Mouse (Mus musculus) embryonic facial prominence, embryonic 10.5 days (tissue): ENCODE measurements around the gene Noc4l. TPM values are rescaled to one million over a fixed set of nuclear protein-coding genes. Genes with fewer than 3 reads are reported as not detected.
A peak's percentile ranks its signal among the peaks of the same experiment; 100 is the strongest.

Source experiments
- DNase-seq: peaks from one replicate; pipeline ENCODE4 v3.0.0-alpha.2; 2017; ENCODE audit warnings: low spot score
- H3K27ac ChIP-seq: fragments of 300-500 bp; sonication (generic); replicated peaks from 2 replicates; pipeline ENCODE4 v1.5.1; 2016; ENCODE audit warnings: mild to moderate bottlenecking
- H3K27me3 ChIP-seq: fragments of 300-500 bp; sonication (generic); replicated peaks from 2 replicates; pipeline ENCODE4 v1.6.1; 2016; ENCODE audit warnings: low read depth, mild to moderate bottlenecking; ENCODE audit not compliant: poor library complexity, severe bottlenecking
- H3K36me3 ChIP-seq: fragments of 300-500 bp; sonication (generic); replicated peaks from 2 replicates; pipeline ENCODE4 v1.6.1; 2016; ENCODE audit warnings: mild to moderate bottlenecking, moderate library complexity
- H3K4me1 ChIP-seq: fragments of 300-500 bp; sonication (generic); 2 replicates; pipeline ENCODE4 v1.6.1; 2016
- H3K4me3 ChIP-seq: fragments of 300-500 bp; sonication (generic); 2 replicates; pipeline ENCODE4 v1.5.1; 2016; ENCODE audit warnings: mild to moderate bottlenecking, moderate library complexity
- H3K9me3 ChIP-seq: fragments of 300-500 bp; sonication (generic); 2 replicates; pipeline ENCODE4 v1.6.1; 2016; ENCODE audit warnings: mild to moderate bottlenecking
- WGBS: fragments of 180-500 bp; shearing (Covaris S2); methylation state at CpG from one replicate; pipeline ENCODE4 v1.1.7; 2016; 5-methylcytosine and 5-hydroxymethylcytosine counted together
- microRNA-seq: library from miRNA; unstranded; fragments of <30 nt; microRNA quantifications from one replicate; pipeline ENCODE4, GENCODE M21; 2017
- polyA plus RNA-seq: library from polyadenylated mRNA; unstranded; fragments of >200 nt; fragmentation: Nextera tagmentation; extraction: Ambion mirVana; gene quantifications from 2 replicates; pipeline ENCODE4 v1.2.1, GENCODE M21; 2016

Noc4l gene
- polyA plus RNA-seq, 1 experiment from 2014 or later = 89.2 TPM

DNA sequence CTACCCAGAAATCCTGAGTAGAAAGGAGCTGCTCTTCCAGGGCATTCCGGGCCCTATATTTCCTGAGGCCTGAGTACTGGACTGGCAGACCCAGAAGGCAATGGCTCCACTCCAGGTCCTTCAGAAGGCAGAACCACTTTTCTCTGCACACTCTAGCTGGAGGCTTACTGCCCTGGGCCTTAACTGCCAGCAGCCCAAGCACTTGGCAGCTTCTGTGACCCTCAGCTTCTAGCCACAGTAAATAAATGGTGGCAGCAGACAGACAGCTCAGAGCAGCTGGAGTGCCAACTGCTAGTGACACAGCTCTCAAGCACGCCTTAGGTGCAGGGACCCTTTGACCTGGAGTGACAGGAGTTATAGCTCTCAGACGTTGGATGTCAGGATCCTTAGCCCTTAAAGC lies 45.5 kb downstream of the Noc4l start:
- DNase-seq = no peak
- 54% methylated on average over 3 of the region's 3 CpGs for WGBS
- Histone ChIP-seq H3K36me3 (no peaks in the 10 kb centered on the region), H3K4me3 (no peak overlapping the region), H3K4me1 (peaks cover 47% of the 10 kb centered on the region), H3K9me3 (no peaks in the 10 kb centered on the region), H3K27ac (no peak overlapping the region), H3K27me3 (peaks cover 33% of the 10 kb centered on the region)

DNA sequence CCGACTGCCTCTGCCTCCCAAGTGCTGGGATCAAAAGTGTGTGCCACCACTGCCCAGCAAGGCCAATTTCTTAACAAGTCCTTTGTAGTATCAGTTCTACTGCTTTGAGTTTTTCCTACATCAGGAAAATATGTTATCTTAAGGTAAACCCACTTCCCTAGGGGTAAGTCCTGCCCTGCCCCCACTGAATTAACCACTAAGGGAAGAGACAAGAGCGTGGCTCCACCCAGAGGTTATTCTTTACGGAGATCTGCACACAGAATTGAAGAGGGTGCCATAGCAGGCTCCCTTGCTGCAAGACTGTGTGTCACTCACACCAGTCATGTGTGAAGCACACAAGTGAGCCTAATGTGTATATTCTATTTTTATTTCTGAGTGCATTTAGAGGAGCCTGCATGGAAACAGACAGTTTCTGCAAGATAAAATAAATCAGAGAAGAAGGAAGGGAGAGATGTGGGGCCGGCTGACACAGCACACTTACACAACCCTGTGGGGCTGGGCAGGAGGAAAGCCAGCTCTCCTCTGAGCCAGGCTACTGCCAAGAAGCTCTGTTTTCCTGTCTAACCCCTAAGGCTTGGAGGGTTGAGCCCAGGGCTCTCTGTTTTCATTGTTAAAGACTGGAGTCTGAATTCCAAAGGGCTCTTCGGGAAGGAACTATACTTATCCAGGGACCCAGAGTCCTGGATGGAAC lies 47.5 kb downstream of the Noc4l start:
- Histone ChIP-seq H3K36me3 (no peaks in the 10 kb centered on the region), H3K9me3 (no peaks in the 10 kb centered on the region), H3K4me3 (no peak overlapping the region), H3K27ac (no peak overlapping the region), H3K27me3 (peaks cover 36% of the 10 kb centered on the region), H3K4me1 (peaks cover 35% of the 10 kb centered on the region)
- no peak for DNase-seq
- 73% methylated on average over 5 of the region's 5 CpGs for WGBS

DNA sequence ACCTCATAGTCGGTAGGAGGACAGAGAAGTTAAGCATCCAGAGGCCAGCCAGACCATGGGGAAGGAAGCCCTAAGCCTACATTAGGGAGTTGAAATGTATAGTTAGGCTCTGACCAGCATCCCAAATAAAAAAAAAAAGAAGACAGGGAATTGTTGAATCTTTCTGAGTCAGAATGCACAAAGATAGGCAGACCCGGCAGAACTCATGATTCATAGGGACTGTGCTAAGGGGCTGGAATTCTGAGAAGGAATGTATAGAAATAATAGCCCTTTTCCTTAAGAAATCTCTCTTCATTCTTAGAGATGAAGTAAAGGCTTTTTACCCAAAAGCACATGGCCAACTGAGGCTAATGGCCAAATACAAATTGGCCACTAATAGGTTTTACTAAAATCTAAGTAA lies 48.9 kb downstream of the Noc4l start:
- H3K4me3 ChIP-seq = no peak overlapping the region
- 90% methylated on average over 2 of the region's 2 CpGs for WGBS
- peaks cover 21% of the 10 kb centered on the region for H3K4me1 ChIP-seq
- H3K9me3 ChIP-seq = no peaks in the 10 kb centered on the region
- H3K36me3 ChIP-seq = no peaks in the 10 kb centered on the region
- no peak overlapping the region for H3K27ac ChIP-seq
- no peak for DNase-seq
- peaks cover 34% of the 10 kb centered on the region for H3K27me3 ChIP-seq

DNA sequence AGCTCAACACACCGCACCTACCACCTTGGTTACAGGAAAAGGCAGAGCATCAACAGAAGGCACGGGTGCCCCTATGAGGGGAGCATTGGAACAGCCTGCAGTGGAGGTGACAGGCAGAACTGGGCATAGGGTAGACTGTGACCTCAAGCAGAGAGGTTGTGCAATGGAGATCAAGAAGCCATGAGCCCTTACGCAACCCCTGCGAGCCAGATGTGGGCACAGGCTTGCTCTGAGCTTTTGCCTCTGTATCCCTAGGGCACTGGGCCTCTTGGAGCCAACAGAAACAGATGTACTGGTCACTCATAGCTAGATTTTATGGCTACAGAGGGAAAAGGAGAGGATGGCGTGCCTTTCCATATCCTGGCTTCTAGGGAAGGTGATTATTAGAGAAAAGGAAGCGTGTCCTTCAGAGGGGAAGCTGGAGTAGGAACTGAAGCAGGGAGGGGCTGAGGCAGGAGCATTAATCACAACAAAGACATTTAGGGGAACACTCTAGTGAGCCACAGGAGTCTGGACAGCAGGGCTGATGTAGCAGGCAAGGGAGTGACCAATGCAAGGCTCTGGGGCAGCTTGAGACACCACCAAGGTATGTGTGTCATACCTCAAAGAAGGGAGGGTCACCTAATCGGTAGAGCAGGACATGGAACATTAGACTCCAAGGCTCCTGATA lies 50.1 kb downstream of the Noc4l start:
- Histone ChIP-seq H3K36me3 (no peaks in the 10 kb centered on the region), H3K9me3 (no peaks in the 10 kb centered on the region), H3K27me3 (peaks cover 45% of the 10 kb centered on the region), H3K27ac (no peak overlapping the region), H3K4me3 (no peak overlapping the region), H3K4me1 (peaks cover 14% of the 10 kb centered on the region)
- no peak for DNase-seq
- WGBS = 83% methylated on average over 7 of the region's 7 CpGs

Small RNA genes within 50 kb of the gene (microRNA-seq; reads per million reads assigned to microRNA genes)
- 3.7 reads per million, percentile 6 among the genes with 10 or more reads in this experiment for gene Mir7026

Other genes starting within 250 kb of the Noc4l start
- 21.5 and 23.5 TPM in 2 replicates for gene Fbrsl1, start 204.9 kb downstream of the Noc4l start, polyA plus RNA-seq
- gene Galnt9, start 109.1 kb downstream of the Noc4l start, polyA plus RNA-seq = 1.5 and 2.1 TPM in 2 replicates
- gene Ddx51, start within 50 bp of the Noc4l start, polyA plus RNA-seq = 33.4 and 34.1 TPM in 2 replicates
- 57.1 and 67.5 TPM in 2 replicates for gene Ep400, start 117.3 kb upstream of the Noc4l start, polyA plus RNA-seq
- 42.2 and 46.0 TPM in 2 replicates for gene Pus1, start 127.2 kb upstream of the Noc4l start, polyA plus RNA-seq
- 25.6 and 27.4 TPM in 2 replicates for gene Ulk1, start 156.7 kb upstream of the Noc4l start, polyA plus RNA-seq
- gene Hscb, start 186.4 kb upstream of the Noc4l start, polyA plus RNA-seq = 27.2 and 32.3 TPM in 2 replicates
- 40.4 and 44.0 TPM in 2 replicates for gene Chek2, start 186.6 kb upstream of the Noc4l start, polyA plus RNA-seq
- 12.8 and 13.3 TPM in 2 replicates for gene Ttc28, start 226.4 kb upstream of the Noc4l start, polyA plus RNA-seq